Mouse (Mus musculus) bone marrow, adult 2 months (tissue): ENCODE results near the gene Clcc1. TPM values are rescaled to one million over a fixed set of nuclear protein-coding genes. Genes with fewer than 3 reads are reported as not detected.
"Not testable (repeated sequence)": the region's sequence is repeated elsewhere in the genome, so short reads cannot be mapped to it uniquely, and the experiment has no call there.

Source experiments
- H3K27ac ChIP-seq: fragments of 200-500 bp; 2 replicates; pipeline ENCODE4 v1.5.1; 2012; ENCODE audit warnings: low read depth, mild to moderate bottlenecking, control low read depth, inconsistent platforms, low read length; ENCODE audit not compliant: control insufficient read depth, poor library complexity, insufficient read depth
- H3K4me1 ChIP-seq: fragments of 200-500 bp; 2 replicates; pipeline ENCODE4 v1.6.1; 2011; ENCODE audit warnings: low read length; ENCODE audit not compliant: control insufficient read depth, insufficient read depth
- H3K4me3 ChIP-seq: fragments of 200-500 bp; replicated peaks from 2 replicates; pipeline ENCODE3; 2011; ENCODE audit warnings: mild to moderate bottlenecking, low read depth, low read length, control low read depth; ENCODE audit not compliant: control insufficient read depth
- CTCF ChIP-seq: fragments of 200-500 bp; IDR thresholded peaks from 2 replicates; pipeline ENCODE4 v1.5.1; 2011; ENCODE audit warnings: low read length, control low read depth; ENCODE audit not compliant: control insufficient read depth, insufficient read depth
- POLR2A ChIP-seq: fragments of 200-500 bp; IDR thresholded peaks from 2 replicates; pipeline ENCODE4 v1.6.1; 2011; ENCODE audit warnings: low read depth, mild to moderate bottlenecking, control low read depth, low read length, borderline replicate concordance; ENCODE audit not compliant: control insufficient read depth
- WGBS: fragments of 180-500 bp; shearing (Covaris S2); methylation state at CpG from one replicate; pipeline ENCODE4 v1.1.7; 2018; 5-methylcytosine and 5-hydroxymethylcytosine counted together
- polyA plus RNA-seq: library from polyadenylated mRNA; stranded (reverse); fragments of >200 nt; gene quantifications from 2 replicates; pipeline ENCODE4 v1.2.4, GENCODE M21; 2011; ENCODE audit warnings: low replicate concordance; ENCODE audit not compliant: missing spikeins, insufficient read depth, insufficient read length

Gene Clcc1
- polyA plus RNA-seq, 1 experiment, result 14.3 TPM

GRCm38 (mm10) chr3:108654566-108654965, 853 bp downstream of the Clcc1 start:
- no peaks in the 10 kb centered on the region for H3K4me1 ChIP-seq
- WGBS, result 6% methylated on average over 14 of the region's 14 CpGs
- 0 out of 2 replicates have a peak overlapping the region, but pooled peaks have one; percentile 10 for H3K27ac ChIP-seq
- peak overlapping the region; percentile 59 for H3K4me3 ChIP-seq
- TF ChIP-seq POLR2A, result no peak

- WGBS, result 77% methylated on average over 7 of the region's 7 CpGs
- TF ChIP-seq CTCF (no peak), POLR2A (no peak)
- Histone ChIP-seq H3K4me1 (no peaks in the 10 kb centered on the region), H3K27ac (no peak overlapping the region), H3K4me3 (no peak overlapping the region)
These were observed 1.8 kb downstream of the Clcc1 start for GRCm38 (mm10) chr3:108655486-108655885.

- no peak overlapping the region for H3K4me3 ChIP-seq
- no peaks in the 10 kb centered on the region for H3K4me1 ChIP-seq
- no peak overlapping the region for H3K27ac ChIP-seq
- 87% methylated on average over 9 of the region's 9 CpGs for whole genome bisulfite sequencing
- no peak for TF ChIP-seq CTCF
- TF ChIP-seq POLR2A, result no peak
These were observed 4.9 kb downstream of the Clcc1 start for GRCm38 (mm10) chr3:108658612-108659011.

- TF ChIP-seq POLR2A, result no peak
- TF ChIP-seq CTCF, result peak; percentile 31; the same call in 1 of the 2 replicates
- WGBS, result 82% methylated on average over 1 of the region's 1 CpGs
- no peak overlapping the region for H3K4me3 ChIP-seq
- H3K27ac ChIP-seq, result no peak overlapping the region
- no peaks in the 10 kb centered on the region for H3K4me1 ChIP-seq
These were observed 7.2 kb downstream of the Clcc1 start for GRCm38 (mm10) chr3:108660941-108661340.

GRCm38 (mm10) chr3:108676616-108677015, 22.9 kb downstream of the Clcc1 start:
- Histone ChIP-seq H3K27ac (no peak overlapping the region), H3K4me1 (no peaks in the 10 kb centered on the region), H3K4me3 (no peak overlapping the region)
- 92% methylated on average over 4 of the region's 4 CpGs for WGBS
- no peak for TF ChIP-seq CTCF

GRCm38 (mm10) chr3:108681004-108681403, 27.3 kb downstream of the Clcc1 start:
- H3K4me1 ChIP-seq, result no peaks in the 10 kb centered on the region
- 85% methylated on average over 4 of the region's 4 CpGs for WGBS
- H3K27ac ChIP-seq, result no peak overlapping the region
- H3K4me3 ChIP-seq, result no peak overlapping the region
- no peak for TF ChIP-seq POLR2A
- no peak for TF ChIP-seq CTCF

GRCm38 (mm10) chr3:108683597-108683996, 29.9 kb downstream of the Clcc1 start:
- H3K4me1 ChIP-seq, H3K4me3 ChIP-seq, H3K27ac ChIP-seq: not testable (repeated sequence)
- 93% methylated on average over 5 of the region's 5 CpGs for WGBS

GRCm38 (mm10) chr3:108685701-108686100, 32.0 kb downstream of the Clcc1 start:
- 96% methylated on average over 7 of the region's 7 CpGs for WGBS
- H3K4me3 ChIP-seq, result no peak overlapping the region
- TF ChIP-seq POLR2A (no peak), CTCF (no peak)
- H3K27ac ChIP-seq, result no peak overlapping the region
- H3K4me1 ChIP-seq, result no peaks in the 10 kb centered on the region

- 94% methylated on average over 6 of the region's 6 CpGs for whole genome bisulfite sequencing
- Histone ChIP-seq H3K4me1 (no peaks in the 10 kb centered on the region), H3K27ac (no peak overlapping the region), H3K4me3 (no peak overlapping the region)
- TF ChIP-seq CTCF (no peak), POLR2A (no peak)
These were observed 35.3 kb downstream of the Clcc1 start for GRCm38 (mm10) chr3:108689015-108689441.
